18 mouse cellular contexts compared by ENCODE assay signal in genomic region chr9:98140546-98140945, GRCm38 (mm10).
"Had no signal": no experiment of that assay in that cellular context is flagged by ENCODE, and none has a peak within 500 bp of the region (broad histone marks: within the 10 kb centered on the region; RNA-seq: fewer than 3 reads in every experiment).

No protein-coding gene starts in this region.

- H3K27ac ChIP-seq: lung, embryonic 15.5 days; macrophage; midbrain, embryonic 12.5 days; neural tube, embryonic 12.5 days; stomach, embryonic 15.5 days; stomach, postnatal 0 days had no signal

- H3K4me2 ChIP-seq: lung, embryonic 15.5 days; midbrain, embryonic 12.5 days; neural tube, embryonic 12.5 days; stomach, embryonic 15.5 days had no signal

- H3K27me3 ChIP-seq: lung, embryonic 15.5 days; megakaryocyte, embryonic 14.5 days; midbrain, embryonic 12.5 days; neural tube, embryonic 12.5 days; stomach, embryonic 15.5 days had no signal

- H3K9me3 ChIP-seq: lung, embryonic 15.5 days; midbrain, embryonic 12.5 days; neural tube, embryonic 12.5 days; stomach, embryonic 15.5 days had no signal

- H3K36me3 ChIP-seq: lung, embryonic 15.5 days; midbrain, embryonic 12.5 days; neural tube, embryonic 12.5 days; stomach, embryonic 15.5 days had no signal

- H3K9ac ChIP-seq: liver, postnatal 0 days; lung, embryonic 15.5 days; midbrain, embryonic 12.5 days; neural tube, embryonic 12.5 days; stomach, embryonic 15.5 days had no signal

- H3K4me3 ChIP-seq: lung, embryonic 15.5 days; megakaryocyte, embryonic 14.5 days; midbrain, embryonic 12.5 days; neural tube, embryonic 12.5 days; stomach, embryonic 15.5 days had no signal

- H3K4me1 ChIP-seq: lung, embryonic 15.5 days; megakaryocyte, embryonic 14.5 days; midbrain, embryonic 12.5 days; neural tube, embryonic 12.5 days; stomach, embryonic 15.5 days had no signal

- ATAC-seq: liver, postnatal 0 days; lung, postnatal 0 days; midbrain, embryonic 16.5 days had no signal

- DNase-seq: liver, postnatal 0 days; lung, adult 2 months; lung, postnatal 14 days; lung, postnatal 36 days; midbrain, embryonic 14.5 days; right cerebral cortex, postnatal 14 days; thymus, adult 2 months; thymus, postnatal 25 days; thymus, postnatal 4 days had no signal
